Mouse (Mus musculus) heart, adult 2 months (tissue): ENCODE data around the gene Aknad1.

Source experiments
- CTCF ChIP-seq: fragments of 200-600 bp; IDR thresholded peaks from 2 replicates; pipeline ENCODE4 v1.8.1; 2022; ENCODE audit warnings: antibody characterized with exemption, mild to moderate bottlenecking, moderate library complexity
- EP300 ChIP-seq: fragments of 200-500 bp; IDR thresholded peaks from 2 replicates; pipeline ENCODE4 v1.6.1; 2011; ENCODE audit warnings: low read depth, low read length, control low read depth; ENCODE audit not compliant: insufficient read depth
- POLR2A ChIP-seq: fragments of 200-500 bp; IDR thresholded peaks from 2 replicates; pipeline ENCODE4 v1.6.1; 2011; ENCODE audit warnings: mild to moderate bottlenecking, low read depth, low read length, control low read depth; ENCODE audit not compliant: insufficient read depth

GRCm38 (mm10) chr3:108698662-108699061, 40.8 kb upstream of the Aknad1 start:
- TF ChIP-seq EP300 (no peak), CTCF (no peak), POLR2A (no peak)
